Mouse (Mus musculus) induced T-regulatory cell, adult 2 months (primary cell): ENCODE results near the gene 4930579F01Rik.
A peak's percentile ranks its signal among the peaks of the same experiment; 100 is the strongest.

Experiments
- DNase-seq: peaks from one replicate; pipeline ENCODE4 v3.0.0-alpha.2; 2012; ENCODE audit warnings: low read depth

Gene 4930579F01Rik

DNA sequence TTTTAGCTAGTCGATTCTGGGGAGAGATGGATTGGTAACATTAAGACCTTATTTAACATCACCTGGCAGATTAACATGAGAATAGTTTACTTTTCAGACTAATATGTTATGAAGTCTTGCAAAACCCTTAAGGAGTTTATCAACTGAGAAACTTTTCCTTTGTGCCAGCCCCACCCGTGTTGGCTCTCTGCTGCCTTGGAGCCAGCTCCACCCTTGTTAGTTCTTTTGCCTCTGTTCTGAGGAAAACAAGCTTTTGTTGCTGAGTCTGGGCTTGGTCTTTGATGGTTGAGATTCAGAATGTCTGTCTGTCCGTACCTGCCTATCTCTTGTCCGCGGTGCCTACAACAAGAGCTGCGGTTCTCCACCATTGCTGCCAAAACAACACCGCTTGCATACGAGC is 22.5 kb upstream of the 4930579F01Rik start:
- DNase-seq: no peak

DNA sequence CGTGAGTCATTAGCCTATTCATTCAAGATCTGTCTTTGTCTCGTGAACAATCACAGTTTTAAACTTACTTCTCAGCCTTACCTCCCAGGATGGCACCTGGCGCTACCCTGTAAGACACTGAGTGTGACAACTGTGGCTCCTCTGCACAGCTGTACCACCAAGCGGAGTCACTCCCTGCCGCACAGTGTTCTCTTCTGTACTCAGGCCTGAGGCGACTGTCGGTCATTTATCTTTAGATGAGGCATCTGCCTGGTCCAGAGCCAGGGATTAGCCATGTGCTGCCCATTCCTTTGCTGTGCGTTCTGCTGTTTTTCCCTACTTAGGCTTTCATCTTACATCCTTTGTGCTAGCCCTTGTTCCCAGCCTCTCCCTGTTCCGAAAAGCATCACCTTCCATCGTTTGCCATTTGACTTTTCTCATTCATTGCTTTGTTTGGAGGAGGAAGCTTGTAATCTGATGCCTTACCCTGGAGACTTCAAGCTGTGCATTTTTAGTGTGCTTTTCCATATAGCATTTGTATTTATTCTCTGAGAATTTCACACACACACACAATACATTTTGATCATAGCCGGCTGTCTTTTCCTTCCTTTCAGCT is 21.9 kb upstream of the 4930579F01Rik start:
- DNase-seq: no peak

DNA sequence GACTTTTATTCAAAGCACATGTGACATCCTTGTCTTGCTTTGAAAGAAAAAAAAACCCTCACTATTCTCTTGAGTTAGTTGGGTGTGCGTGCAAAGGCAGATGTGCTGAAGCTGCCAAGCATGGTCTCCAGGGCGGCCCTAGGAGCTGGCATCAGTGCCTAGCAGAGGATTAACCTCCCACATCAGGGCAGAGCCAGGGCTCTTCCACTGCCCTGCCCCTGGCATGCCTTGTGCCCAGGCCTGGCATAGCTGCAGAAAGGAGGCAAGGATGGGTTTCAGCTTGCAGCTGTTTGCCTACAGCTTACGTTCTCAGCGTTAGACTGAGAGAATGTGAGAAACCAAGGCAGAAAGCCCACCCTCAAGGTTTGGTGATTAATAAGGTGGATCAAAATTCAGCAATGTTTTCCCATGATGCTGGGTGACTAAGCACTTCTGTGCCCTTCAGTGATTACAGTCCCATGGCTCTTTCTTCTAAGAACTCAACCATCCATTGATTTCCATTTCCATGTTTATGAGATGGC is 18.9 kb upstream of the 4930579F01Rik start:
- no peak for DNase-seq

DNA sequence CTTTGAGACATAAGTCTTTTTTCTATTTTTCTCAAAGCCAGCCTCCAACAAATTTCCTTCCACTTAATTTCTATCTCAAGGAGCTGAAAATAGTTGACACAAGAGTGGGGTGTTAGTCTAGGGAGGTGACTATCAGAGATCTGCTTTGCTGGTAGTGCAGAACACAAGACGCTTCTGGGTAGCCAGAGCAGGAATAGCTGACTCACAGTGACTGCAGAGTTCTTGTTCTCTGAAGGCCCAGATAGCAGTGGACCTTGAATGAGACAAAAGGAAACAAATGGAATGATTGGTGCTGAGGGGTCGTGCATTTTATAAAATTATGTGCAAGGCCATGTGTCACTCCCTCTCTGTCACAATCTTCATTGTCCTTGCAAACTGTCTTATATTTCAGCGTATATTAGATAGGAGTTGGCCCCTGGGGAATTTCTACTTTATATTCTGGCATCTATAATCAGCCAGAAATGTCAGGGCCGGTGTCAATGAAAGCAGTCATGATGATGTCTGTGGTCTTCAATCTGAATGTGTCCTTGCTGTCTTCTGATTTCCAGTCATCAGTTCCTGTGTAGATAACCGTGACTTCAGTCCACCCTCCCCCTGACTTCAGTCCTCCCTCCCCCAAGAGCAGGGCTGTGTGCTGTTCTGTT is 16.9 kb upstream of the 4930579F01Rik start:
- no peak for DNase-seq

DNA sequence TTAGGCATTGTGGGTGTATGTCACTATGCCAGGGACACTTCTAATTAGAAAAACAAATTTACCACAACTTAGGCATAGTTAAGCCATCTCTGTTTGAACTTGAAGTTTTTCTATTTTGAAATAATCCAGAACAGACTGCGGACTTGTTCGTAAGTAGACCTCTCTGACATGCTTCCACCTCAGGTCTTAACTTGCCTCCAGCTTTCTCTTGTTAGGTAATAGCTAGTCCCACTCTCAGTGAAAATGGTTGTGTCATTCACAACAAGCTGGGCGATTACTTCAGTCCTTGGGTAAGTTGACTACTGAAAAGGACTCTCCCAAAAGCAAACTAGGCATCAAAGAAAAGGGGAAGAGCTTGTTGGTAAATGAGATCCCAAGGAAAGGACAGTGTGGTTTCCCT is 15.2 kb upstream of the 4930579F01Rik start:
- DNase-seq: no peak

DNA sequence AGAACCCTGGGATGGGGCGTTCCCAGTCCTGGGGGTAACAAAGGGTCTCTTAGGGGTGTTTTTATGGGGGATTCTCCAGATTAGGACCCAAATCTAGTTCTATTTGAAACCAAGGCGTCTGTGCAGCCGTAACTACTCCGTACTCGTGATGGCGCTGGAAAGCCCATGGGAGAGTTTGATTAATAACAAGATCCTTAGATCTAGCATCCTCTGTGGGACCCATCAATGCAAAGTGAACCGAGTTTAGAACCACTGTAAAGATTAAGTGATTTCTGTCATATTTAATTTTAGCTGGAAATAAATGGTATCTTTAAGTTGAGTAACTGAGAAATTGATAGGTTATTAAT is 5.1 kb upstream of the 4930579F01Rik start:
- DNase-seq: no peak

DNA sequence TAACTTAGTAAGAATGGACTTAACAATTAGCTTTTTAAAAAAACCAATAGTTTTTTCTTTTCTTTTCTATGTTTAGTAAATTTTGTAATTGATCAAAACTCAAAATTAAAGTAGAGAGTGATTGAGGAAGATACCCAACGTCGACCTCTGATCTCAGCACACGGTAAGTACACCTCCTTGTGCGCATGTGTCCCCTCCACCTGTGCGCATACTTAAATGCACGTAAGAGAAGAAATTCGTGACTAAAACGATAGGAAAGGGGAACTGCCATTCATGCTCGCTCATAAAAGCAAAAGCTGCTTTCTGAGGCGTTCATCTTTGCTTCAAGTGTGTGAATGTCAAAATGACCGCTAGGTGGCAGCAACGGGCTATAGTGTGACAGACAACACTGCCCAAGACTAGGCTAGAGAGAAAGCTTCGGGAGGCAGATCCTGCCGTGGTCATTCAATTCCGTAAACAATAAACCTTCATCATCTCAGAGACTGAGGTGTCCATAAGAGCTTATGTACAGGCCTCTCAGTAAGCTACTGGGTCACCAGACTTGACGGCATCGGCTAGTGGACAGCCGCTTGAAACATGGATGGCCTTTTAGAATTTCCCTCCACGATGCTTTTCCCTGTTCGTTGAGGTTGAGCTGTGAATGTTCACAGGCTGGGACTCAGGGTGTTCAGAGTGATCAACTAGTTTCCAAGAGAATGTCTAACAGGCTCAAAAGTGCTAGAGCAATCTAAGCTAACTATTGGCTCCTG is 4.5 kb upstream of the 4930579F01Rik start:
- DNase-seq: peak; percentile 90

DNA sequence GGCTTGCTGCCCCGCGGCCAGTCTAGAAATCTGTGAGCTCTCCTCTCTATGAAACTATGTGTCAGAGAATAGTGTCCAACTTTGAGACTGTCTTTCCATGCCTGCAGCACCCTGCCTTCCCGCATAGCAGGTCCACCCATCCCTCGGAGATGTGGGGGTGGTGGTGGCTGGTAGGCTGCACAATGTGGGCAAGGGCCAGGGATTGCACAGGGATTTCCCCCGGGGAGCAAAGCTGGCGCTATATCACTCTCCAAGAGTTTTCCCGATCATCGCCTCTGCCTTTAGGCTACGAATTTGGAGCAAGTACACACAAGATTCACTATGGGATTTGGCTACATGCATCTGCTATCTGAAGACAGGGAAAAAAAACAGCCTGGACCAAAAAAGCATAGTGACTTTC is 3.9 kb upstream of the 4930579F01Rik start:
- no peak for DNase-seq

DNA sequence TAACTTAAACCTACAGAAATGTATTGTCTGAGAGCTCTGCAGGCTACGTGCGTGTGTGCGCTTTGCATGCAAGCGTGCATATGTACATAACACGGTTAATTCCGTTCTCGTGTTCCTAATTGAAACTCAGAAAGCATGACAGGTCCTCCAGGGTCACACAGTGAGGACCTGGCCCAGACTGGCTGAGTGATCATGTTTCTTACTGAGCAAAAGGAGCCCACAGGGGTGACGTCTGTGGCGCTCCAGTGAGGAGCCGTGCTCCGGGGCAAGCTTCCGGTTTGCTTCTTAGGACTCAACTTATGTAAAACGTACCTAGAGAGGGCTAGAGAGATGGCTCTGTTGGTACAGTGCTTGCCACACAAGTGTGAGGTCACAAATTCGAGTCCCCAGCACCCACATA is 3.5 kb upstream of the 4930579F01Rik start:
- DNase-seq: no peak

DNA sequence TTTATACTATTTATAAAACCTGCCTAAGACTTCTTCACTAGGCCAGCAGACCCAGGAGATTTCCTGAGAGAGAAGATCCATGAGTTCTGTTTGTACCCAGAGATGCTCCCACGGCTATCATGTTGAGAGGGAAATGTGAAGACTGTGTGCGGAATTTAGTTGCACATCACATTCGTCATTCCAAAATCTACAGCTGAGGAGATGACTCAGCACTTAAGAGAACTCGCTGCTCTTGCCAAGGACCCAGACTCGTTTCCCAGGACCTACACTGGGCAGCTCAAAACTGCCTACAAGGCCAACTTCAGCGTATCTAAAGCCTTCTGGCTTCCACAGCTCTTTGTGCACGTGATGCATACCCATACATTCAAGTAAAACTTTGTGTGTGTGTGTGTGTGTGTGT is 1.4 kb downstream of the 4930579F01Rik start:
- no peak for DNase-seq

DNA sequence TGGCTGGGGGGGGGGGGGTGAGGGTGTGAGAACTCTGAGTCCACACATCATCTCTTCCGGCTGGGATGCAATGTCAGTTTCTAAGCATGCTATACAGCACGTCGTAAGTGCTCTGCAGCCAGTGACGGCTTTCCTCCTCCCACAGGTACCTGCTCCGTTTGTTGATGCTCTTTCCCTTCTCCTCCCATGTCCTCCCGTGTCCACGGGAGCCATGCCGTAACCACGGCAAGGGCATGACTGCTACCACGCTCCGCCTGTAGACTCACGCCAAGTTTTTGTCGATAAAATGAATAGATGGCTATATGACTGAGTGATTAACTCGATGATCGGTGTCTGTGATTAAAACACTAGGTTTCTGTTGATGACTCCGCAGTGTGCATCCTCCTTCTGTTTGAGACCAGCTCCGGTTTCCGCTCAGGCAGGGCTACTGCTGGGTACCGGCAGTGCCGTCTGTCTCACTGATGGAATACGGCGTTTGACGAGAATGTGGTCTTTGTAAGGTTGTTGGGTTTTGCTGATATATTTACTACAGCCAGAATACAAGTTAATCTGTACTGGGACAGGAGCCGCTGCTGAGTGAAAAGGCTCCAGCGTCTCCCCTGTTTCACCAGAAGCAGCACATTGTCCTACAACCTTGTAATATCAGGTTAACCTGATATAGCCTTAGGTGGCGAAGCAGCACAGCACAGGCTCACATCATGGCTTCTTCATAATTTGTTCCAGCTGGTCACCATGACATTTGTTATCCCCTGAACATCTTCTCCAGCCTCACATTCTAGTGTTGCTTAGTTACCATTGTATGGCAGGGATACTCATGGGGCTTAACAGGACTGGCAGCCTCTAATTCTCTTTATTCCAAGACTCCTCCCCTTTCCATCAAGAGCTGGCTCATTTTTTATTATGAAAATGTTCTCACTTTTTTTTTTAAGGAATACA is 7.4 kb downstream of the 4930579F01Rik start:
- DNase-seq: no peak

DNA sequence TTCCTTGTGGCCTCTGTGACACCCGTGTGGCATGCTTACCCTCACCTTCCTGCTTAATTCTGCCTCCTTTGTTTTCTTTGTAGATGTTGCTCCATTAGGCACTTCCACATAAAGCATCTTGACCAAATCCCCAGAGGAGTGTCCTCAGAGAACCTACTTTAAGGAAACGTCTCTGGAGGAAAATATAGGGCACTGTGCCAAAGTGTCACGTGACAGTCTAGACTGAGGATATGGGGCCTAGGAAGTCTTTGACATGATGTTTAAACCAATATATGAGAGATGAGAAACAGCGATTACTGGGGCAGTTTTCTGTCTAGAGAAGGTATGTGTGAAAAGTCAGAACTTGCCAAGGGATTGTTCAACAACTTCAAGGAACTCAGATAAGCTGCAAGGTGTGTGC is 8.3 kb downstream of the 4930579F01Rik start:
- no peak for DNase-seq

DNA sequence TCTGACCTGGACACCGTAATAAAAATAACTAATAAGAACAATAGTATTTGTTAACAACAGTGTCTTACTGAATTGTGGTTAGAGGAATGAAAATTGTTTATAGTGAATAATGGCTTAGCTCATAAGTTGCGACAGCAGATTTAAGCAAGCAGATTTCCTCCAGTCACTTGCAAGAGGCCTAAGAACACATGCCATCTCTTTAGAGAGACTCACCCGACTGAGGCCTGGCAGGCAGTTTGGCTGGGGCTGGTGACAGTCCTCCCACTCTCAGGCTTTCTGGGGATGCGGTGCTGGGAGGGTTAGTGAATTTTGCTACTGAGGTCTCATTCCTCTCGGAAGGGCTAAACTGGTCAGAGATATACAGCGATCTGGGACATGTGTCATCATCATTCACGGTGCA is 10.3 kb downstream of the 4930579F01Rik start:
- no peak for DNase-seq

DNA sequence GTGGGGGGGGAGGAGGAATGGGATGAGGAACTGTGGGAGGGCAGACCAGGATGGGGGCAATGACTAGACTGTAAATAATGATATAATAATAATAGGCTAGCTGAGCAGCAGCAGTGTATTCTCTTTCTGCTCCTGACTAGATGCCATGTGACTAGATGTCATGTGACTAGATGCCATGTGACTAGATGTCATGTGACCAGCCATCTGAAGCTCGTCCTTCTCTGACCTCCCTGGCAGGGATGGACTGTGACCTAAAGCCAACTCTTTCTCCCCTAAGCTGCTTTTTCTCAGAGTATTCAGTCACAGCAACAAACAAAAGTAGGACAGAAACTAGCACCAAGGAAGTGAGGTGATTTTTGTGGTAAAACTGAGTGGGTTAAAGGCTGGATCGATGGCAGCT is 11.6 kb downstream of the 4930579F01Rik start:
- DNase-seq: no peak

DNA sequence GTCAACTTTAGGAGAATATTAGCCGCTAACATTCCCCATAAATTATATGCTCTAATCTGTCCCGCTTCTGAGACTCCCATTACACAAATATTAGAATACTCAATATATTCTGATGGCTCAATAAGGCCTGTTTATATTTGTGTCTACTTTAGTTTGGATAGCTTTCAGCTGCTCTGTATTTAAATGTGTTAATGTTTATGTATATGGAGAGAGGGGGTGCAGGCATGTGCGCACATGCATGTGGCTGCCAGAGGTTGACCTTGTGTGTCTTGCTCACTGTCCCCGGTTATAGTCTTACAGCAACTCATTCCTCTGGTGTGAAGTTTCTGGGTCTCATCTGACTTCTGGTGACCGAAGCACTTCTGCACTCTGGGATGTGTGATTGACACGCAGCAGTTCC is 18.1 kb downstream of the 4930579F01Rik start:
- no peak for DNase-seq

DNA sequence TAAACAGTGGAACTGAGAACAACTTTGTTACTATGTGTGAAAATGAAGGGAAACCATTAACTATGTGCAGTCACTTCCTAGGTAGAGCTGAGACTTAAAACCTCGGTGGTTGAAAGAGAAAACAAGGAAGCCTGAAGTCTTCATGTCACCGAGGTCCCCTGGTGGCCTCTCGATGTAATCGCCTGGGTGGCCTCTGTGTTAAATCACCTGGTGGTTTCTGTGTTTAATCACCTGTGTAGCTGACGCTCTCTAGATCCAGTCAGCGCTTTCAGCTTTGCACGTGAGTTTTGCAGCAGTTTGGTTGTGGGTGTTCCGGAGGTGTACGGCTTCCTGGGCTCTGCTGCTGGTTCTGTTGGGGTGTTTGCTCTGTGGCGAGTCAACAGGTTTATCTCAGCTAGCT is 20.3 kb downstream of the 4930579F01Rik start:
- DNase-seq: peak; percentile 61

DNA sequence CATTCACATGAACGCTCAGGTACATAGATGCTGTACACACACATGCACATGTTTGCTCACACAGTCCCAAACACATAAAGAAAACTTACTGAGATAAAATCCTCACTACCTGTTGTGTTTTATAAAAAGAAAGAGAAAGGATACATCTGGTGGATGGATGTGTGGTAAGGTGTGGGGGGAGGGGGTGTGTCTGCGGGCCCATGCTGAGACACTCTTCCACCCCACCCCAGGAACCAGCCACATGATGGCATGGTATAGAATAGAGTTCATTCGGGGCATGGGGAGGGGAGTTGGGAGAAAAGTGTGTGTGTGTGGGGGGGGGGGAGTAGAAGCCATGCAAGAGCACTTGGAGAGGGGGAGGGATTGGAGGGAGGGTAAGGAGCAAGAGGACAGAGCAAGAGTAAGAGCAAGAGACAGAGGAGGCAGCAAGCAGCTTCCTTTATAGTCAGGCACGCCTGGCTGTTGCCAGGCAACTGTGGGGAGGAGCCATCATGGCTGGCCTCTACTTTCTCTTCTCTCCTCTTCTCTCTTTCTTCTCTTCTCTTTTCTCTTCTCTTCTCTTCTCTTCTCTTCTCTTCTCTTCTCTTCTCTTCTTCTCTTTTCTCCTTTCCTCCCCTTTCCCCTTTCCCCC is 31.0 kb downstream of the 4930579F01Rik start:
- peak; percentile 52 for DNase-seq

DNA sequence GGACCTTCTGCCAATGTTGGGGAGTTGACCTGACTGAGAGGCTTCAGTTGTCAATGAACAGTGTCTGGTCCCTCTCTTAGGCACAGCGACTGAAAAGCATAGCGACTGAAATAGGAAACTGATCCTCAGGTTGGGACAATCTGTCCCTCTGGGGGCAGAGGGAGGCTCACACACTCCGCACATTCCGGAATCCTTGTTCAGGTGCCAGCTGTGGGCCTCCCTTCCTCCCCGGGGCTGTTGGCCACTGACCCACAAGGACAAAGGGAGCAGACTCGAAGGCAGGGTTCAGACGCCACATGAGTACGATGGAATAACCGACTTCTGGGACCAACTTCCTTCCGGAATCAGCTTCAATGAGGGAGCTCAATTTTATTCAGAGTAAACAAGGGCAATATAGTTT is 32.0 kb downstream of the 4930579F01Rik start:
- DNase-seq: no peak

DNA sequence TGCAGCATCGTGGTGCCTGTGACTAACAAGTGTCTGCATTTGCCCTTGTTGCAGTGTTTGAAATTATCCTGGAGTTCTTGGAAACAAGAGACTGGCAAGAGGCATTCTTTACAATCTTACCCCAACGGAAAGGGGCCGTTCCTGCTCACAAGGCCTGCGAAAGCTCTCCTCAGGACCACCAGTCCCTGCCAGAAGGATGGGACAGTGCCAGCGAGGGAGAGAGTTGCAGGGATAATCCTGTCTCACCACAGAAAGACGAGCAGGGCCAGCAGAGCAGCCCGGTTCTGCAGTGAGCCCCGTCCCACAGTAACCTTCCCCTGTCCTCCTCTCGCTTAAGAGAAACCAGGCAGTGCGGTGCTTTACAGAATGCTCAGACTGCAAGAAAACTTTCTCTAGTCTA is 37.0 kb downstream of the 4930579F01Rik start:
- DNase-seq: no peak

DNA sequence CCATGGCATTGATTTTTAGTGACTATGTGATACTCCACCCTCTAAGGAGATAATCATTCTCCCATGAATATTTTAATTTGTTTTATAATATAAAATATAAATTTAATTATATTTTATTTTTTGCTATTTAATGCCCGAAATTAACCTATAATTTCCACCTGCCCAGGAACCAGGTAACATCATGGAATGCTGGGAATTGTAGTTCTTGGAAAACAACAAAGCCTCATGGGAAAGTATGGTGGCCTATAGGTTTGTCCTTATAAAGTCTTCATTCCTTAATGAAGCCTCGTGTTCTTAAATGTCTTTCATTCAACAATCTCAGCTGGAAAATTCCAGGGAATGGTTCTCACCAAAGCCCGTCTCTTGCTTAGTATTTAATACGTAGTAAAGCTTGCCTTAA is 38.6 kb downstream of the 4930579F01Rik start:
- DNase-seq: no peak

DNA sequence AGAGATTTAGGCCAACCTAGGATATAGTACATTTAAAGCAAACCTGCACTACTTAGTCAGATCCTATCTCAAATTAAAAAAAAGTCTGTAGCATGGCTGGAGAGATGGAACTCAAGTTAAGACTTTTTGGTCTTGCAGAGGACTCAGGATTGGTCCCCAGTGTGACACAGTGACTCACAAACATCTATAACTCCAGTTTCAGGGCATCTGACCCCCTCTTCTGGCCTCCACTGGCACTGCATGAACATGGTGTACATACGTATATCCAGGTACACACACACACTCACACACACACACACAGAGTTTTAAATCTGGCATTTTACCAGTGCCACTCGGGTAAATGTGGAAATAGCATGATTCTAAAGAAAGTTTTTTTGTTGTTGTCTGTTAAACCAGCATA is 44.8 kb downstream of the 4930579F01Rik start:
- peak; percentile 30 for DNase-seq

DNA sequence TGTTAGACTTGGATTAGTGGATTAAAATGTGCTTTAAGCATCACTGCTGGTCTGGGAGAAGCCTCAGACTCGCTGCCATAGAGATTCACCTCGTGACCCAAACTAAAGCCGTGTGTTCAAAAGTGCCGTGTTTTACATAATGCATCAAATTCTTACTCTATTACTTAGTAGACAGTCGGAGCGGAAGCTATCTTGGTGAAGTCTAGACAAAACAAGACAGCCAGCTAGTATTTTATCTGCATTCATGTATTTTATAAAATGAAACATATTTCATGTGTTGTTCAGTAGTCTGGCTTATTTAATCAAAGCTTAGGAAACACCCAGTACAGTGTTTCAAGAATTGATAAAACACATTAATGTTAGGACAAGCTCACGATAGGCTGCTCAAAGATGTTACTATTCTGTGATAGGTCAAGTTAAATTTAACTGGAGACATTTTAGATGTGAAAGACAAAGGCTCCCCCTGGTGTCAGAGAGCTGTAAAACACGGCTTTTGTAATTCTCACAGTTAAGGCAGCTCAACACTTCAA is 48.9 kb downstream of the 4930579F01Rik start, which contains the start of gene Mttp:
Mttp (minus strand) TSS at position 327 of the 530 bp plus-strand sequence.
- DNase-seq: peak; percentile 95
